Mouse (Mus musculus) left cerebral cortex, postnatal 25 days (tissue): Measurements from ENCODE around the gene Gsn. TPM values are rescaled to one million over a fixed set of nuclear protein-coding genes. Genes with fewer than 3 reads are reported as not detected.

Experiments
- DNase-seq, 2 experiments: peaks; one replicate each; pipeline ENCODE4 v3.0.0; 2022; ENCODE audit warnings: low spot score in 2 of 2, mixed read lengths in 1 of 2
- intact Hi-C: fragments of 180-260 bp; cut with DNase I; formaldehyde crosslinking; loops from one replicate; pipeline ENCODE4 v1.15.1; 2025
- total RNA-seq, 2 experiments: library from RNA; stranded (reverse); gene quantifications; 2 replicates each; pipeline ENCODE4 v1.2.3; 2021

Gene Gsn
- total RNA-seq, 2 experiments from 2014 or later = 63.5 to 75.4 TPM

DNA sequence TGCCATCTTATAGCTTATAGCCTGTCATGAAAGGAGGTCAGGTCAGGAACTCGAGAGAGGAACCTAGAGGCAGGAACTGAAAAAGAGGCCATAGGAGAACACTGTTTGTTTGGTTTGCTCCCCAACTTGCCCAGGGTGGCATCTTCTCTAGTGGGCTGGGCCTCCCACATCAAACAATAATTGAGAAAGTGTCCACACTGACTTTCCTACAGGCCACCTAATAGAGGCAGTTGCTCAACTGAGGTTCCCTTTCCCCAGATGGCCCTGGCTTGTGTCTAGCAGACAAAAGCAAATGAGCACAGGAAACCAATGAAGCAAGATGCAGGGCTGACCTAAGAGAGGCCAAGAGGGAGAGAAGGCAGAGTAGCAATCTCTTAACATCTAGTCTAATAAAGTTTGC is 52.0 kb downstream of the Gsn start:
- DNase-seq = no peak
- intact Hi-C loops = no loop called here

- intact Hi-C loops = no loop called here
- DNase-seq = no peak
Observed at GRCm38 (mm10) chr2:35309906-35310493, 53.8 kb downstream of the Gsn start.

GRCm38 (mm10) chr2:35314300-35314699 is 58.1 kb downstream of the Gsn start:
- intact Hi-C loops = no loop called here
- no peak for DNase-seq

DNA sequence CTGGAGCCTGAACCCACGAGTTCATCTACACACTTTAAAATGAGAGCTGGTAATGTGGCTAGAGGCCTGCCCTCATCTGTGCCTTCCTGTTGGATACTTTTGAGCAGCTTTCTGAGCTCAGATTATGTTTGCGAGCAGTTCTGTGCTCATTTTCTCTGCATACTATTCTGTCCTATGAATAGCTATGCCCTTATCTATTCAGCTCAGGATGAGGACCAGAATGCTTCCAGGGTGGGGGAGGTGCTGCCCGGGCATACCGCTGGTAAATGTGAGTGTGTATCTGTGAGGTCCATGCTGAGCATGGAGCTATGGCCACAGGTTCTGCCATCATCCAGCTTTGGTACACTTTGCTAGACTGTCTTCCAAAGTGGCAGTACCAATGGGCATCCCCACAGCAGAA is 61.4 kb downstream of the Gsn start:
- intact Hi-C loops = no loop called here
- DNase-seq = no peak

- no peak for DNase-seq
- intact Hi-C loops = no loop called here
Observed at GRCm38 (mm10) chr2:35318405-35318804, 62.2 kb downstream of the Gsn start.

GRCm38 (mm10) chr2:35320399-35320798 is 64.2 kb downstream of the Gsn start:
- DNase-seq = no peak
- intact Hi-C loops = no loop called here

- intact Hi-C loops = no loop called here
- DNase-seq = peak; percentile 8 to 14
Observed at GRCm38 (mm10) chr2:35322404-35323164, 66.4 kb downstream of the Gsn start.

DNA sequence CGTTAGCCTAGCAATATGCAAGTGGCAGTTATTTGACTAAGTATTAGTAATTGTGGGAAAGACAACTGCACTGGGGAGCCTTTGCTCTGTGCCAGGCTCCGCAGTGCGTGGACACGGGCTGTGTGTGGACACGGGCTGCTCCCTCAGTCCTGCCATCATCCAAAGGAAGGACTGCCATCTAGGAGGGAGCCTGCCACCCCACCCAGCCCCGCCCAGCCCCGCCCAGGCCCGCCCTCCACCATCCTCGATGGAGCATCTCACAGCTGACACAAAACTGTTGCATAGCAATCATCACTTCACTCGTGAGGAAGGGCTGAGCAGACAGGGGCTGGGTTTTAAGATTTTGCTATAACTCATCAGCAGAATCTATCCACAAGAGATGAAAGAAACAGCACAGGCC is 69.8 kb downstream of the Gsn start:
- DNase-seq = no peak

DNA sequence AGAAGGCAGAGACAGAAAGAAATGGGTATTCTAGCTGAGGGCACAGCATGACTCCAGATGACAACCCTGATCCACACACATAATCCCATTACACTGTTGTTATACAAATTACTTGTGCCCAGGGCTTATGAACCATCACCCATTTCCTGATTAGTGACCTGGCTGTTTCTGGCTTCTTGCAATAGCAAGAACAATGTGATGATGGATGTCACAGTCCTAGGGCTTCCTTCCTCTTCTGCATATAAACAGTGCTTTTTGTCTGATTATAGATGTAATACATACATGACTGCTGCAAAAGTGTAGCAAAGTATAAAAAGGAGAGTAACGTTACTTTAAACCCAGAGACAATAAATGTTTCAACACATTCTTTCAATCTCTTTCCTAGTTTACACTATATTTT is 70.8 kb downstream of the Gsn start:
- intact Hi-C loops = no loop called here
- no peak for DNase-seq

More for the DNA sequence above, 69.8 kb downstream of the Gsn start:
- intact Hi-C loops = no loop called here

DNA sequence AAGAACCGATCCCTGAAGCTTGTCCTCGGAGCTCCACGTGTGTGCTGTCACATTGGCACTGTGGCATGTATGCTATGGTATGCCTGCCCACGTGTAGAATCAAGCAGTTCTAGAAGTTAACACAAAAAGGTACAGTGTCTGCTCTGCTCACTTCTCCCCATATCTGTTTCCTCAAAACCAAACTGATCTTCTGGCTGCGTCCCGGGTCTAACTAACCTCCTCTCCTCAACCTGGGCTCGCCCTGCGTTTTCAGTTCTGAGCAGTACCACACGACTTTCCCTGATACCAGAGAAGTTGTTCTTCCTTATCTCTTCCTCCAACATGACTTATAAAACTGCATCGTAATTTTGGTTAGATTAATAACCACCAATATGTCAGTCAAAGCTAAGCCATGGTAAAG is 71.4 kb downstream of the Gsn start:
- intact Hi-C loops = no loop called here

DNA sequence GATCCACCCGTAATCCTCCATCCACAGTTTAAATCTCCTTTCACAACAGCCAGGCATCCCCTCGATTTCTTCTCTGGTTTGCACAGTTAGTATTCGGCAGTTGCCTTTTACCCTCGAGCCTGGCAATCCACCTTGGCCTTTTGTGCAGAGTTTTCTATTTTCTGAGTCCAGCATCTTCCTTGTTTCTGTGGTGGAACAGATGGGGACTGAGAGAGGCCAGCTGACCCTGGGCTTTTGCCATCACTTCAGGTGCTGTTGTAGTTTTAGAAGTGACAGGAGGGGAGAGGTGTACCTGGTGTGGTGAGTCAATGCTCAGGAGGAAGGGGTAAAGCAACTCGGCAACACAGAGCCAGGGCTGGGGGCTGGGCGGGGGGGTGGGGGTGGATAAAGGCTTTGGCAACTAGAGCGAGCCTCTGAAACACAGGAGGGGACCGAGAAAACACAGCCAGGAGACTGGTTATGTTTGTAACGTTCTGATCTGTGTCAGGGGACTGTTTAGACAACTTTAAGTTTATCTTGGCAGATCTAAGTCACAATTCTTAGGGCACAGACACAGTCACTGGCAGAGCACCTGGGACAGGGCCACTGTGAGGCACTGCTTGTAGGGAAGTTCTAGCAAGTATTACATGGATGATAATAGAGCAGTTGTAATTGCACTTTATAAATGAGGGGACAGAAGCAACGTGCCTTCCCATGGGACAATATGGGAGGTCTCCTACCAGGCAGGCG is 72.0 kb downstream of the Gsn start:
- no peak for DNase-seq
- intact Hi-C loops = no loop called here

More for the DNA sequence above, 71.4 kb downstream of the Gsn start:
- DNase-seq = no peak

GRCm38 (mm10) chr2:35329061-35329460 is 72.9 kb downstream of the Gsn start:
- intact Hi-C loops = no loop called here
- no peak for DNase-seq

- intact Hi-C loops = no loop called here
- no peak for DNase-seq
Observed at GRCm38 (mm10) chr2:35331205-35331604, 75.0 kb downstream of the Gsn start.

DNA sequence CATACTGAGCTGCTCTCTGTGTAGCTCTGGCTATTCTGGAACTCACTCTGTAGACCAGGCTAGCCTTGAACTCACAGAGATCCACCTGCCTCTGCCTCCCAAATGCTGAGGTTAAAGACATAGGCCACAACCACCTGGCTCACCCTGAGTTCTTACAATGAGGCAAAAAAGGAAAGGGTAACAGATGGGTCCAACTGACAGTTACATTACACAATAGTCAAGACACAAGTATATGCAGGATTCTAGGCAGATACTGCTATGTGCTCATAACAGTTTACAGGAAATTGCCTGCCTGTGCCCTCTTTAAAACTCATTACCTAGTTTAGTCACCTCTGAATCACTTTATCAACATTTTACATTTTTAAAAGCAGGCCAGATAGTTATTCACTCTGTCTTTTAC is 77.5 kb downstream of the Gsn start:
- intact Hi-C loops = no loop called here
- DNase-seq = no peak

DNA sequence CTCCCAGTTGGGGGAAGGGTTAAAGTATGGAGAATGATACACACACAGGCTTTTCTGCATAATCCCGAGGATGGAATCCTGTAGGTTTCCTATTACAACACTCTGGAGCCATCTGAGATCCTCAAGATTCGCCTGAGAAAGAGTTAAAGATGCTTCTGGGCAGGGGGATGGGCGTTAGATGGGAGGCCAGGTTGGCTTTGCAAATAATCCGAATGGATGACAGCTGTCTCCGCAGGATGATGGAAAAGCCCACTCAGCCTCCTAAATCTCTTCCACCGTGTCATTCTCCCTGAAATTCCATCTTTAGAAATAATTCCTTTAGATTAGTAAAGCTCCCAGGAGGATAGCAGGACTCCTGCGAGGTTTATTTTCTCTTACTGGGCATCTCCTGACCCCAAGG is 79.4 kb downstream of the Gsn start:
- intact Hi-C loops = no loop called here

DNA sequence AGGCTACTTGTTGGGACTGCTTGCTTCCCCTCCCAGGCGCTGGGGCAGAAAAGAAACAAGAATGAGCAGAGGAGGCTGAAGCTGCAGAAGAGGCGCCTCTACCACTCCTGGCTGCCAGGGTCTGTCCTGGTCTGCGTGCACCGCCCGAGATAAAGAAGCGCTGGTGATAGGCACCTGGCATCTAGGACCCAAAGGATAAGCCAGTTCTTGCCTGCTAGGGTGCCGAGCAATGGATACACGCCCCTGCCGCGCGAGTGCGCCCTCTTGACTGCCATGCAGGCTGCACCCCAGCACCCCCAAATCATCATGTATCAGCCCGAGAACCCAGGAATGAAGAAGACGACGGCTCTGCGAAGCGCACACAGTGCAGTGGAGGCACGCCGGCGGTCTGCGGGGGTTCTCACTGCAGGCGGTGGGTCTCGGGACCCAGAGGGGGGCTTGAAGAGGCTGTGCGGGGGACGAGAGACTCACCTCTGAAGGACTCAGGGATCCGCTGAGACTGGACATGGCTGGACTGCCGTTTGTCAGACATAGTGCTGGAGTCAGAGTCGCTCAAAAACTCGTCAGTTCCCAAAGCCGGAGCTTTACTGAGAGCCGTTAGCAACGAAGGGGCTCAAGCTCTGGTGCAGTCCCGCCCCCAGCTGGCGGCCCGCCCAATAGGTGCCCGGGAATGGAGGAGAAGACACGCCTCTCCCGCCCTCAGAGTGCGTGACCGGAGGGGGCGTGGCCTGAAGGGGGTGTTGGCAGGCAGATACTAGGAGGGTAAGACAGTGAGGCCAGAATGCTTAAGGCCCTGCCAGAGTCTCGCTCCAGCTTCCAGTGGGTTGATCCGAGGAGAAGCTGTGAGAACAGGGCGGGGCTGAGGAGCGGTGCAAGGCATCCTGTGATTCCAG is 80.5 kb downstream of the Gsn start, which contains the start of gene Stom:
Gene Stom (minus strand): TSS at position 589 of the 893 bp plus-strand sequence.
- intact Hi-C loops = no loop called here
- peak; percentile 94 to 96 for DNase-seq

More for the DNA sequence above, 79.4 kb downstream of the Gsn start:
- DNase-seq = no peak

DNA sequence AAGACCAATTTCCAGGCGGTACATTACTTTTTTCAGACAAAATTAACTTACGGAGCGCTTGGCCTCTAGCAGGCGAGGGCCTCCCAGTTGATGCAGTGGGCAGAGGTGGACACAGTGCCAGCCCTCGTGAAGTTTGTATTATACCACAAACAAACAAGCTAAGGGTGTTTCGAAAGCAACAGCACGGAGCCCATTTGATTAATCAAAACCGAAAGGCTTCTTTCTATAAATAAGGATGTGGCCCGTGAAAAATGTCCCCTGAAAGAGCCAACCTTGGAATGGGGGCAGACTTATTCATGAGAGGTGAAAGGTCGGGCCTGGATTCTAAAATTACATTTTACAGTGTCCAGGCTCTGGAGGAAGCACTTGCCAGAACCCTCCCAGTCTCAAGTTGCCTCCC is 81.2 kb downstream of the Gsn start:
- no peak for DNase-seq
- intact Hi-C loops = no loop called here

GRCm38 (mm10) chr2:35338036-35338435 is 81.9 kb downstream of the Gsn start:
- intact Hi-C loops = no loop called here
- no peak for DNase-seq

DNA sequence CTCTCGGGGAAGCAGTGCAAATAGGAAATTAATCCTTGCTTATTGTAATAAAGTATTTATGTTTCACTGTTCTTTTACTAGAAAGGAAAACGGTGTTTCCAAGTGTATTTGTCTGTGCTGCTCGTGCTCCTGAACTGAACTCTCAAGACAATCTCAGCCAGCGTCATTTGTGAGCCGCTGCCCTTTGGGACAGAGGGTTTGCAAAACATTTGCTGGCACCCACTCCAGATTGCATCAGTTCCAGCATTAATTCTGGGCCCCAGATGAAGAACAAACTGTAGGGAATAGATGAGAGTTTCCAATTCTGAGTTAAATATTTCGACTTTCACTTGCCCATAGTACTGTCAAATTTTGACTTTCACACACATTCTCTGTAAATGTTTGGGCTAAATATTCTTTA is 82.5 kb downstream of the Gsn start:
- intact Hi-C loops = no loop called here
- no peak for DNase-seq

DNA sequence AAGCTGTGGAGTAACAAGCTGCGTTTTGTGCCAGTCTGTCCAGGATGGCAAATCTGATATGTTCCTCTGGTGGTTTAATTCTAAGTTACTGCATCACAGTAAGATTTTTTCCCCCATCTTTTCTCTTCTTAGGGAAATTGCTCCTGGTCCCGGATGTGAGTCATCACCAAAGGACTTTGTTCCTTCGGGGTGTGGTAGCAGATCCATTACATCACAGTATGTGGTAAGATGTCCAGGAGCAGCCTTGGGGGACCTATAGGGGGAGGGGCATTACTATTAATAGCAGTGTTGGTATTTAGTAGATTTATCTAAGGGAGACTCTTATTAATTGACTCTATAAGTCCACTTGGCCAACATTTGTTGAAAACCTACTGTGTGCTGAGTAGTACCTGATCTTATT is 86.4 kb downstream of the Gsn start:
- intact Hi-C loops = no loop called here
- no peak for DNase-seq
